Mouse (Mus musculus): ENCODE results near the gene Ric1. TPM values are rescaled to one million over a fixed set of nuclear protein-coding genes. Genes with fewer than 3 reads are reported as not detected.

The Ric1 gene
- polyA plus RNA-seq (2015; fragmentation: Illumina TruSeq; extraction: RNeasy Lipid Tissue Mini Kit (QIAGEN cat#74804); ENCODE audit: insufficient read depth, low read depth, low replicate concordance): 6.5 TPM

DNA sequence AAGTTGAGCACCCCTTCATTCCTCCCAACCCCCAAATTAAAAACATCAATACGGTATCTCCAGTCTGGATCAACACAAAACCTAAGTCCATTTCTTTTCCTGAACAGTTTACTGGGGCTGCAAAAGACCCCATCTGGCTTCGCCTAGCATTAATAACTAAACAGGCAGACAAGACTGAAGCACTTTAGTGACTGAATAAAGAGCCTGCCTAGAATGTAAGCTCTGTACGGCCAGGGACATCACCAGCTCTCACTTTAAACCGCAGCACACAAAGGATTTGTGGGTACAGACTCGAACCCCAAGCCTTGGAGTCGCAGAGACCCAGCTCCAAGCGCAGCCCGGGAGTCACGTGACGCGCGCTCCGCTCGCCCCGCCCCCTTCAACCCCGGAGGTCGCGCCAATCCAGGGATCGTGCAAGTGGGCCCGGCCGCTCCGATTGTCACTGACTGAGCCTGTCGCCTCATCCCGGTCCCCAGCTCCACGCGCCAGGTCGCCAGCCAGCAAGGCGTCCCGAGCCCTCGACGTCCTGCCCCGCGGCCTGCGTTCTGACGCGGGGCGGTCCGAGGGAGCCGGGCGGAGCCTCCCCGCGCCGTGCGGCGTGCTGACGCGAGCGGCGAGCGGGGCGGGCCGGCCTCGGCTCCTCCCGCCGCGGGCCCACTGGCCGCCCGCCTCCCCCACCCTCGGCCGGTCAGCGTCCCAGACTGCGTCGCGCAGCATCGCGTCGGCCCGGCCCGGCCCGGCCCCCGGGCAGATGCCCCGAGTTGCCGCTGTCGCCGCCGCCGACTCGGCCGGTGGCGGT, at the start of gene Ric1:
Ric1 (plus strand) TSS at position 646 of the 799 bp plus-strand sequence.

GRCm38 (mm10) chr19:29647651-29648549, 125.8 kb downstream of the Ric1 start, which contains the start of gene Ermp1:
Gene Ermp1 (minus strand): TSS chr19:29648415.

Other genes starting within 250 kb of the Ric1 start
- not detected for gene Insl6, start 196.9 kb upstream of the Ric1 start, polyA plus RNA-seq (2015; fragmentation: Illumina TruSeq; extraction: RNeasy Lipid Tissue Mini Kit (QIAGEN cat#74804); ENCODE audit: insufficient read depth, low read depth, low replicate concordance)
- not detected for gene Rln1, start 187.6 kb upstream of the Ric1 start, polyA plus RNA-seq (2015; fragmentation: Illumina TruSeq; extraction: RNeasy Lipid Tissue Mini Kit (QIAGEN cat#74804); ENCODE audit: insufficient read depth, low read depth, low replicate concordance)
- gene Plgrkt, start 154.9 kb upstream of the Ric1 start, polyA plus RNA-seq (2015; fragmentation: Illumina TruSeq; extraction: RNeasy Lipid Tissue Mini Kit (QIAGEN cat#74804); ENCODE audit: insufficient read depth, low read depth, low replicate concordance): 15.1 TPM
- 2.8 TPM for gene Cd274, start 154.8 kb upstream of the Ric1 start, polyA plus RNA-seq (2015; fragmentation: Illumina TruSeq; extraction: RNeasy Lipid Tissue Mini Kit (QIAGEN cat#74804); ENCODE audit: insufficient read depth, low read depth, low replicate concordance)
- gene Pdcd1lg2, start 111.4 kb upstream of the Ric1 start, polyA plus RNA-seq (2015; fragmentation: Illumina TruSeq; extraction: RNeasy Lipid Tissue Mini Kit (QIAGEN cat#74804); ENCODE audit: insufficient read depth, low read depth, low replicate concordance): not detected
- 2.6 TPM for gene Ermp1, start 126.1 kb downstream of the Ric1 start, polyA plus RNA-seq (2015; fragmentation: Illumina TruSeq; extraction: RNeasy Lipid Tissue Mini Kit (QIAGEN cat#74804); ENCODE audit: insufficient read depth, low read depth, low replicate concordance)
- not detected for gene Mlana, start 175.5 kb downstream of the Ric1 start, polyA plus RNA-seq (2015; fragmentation: Illumina TruSeq; extraction: RNeasy Lipid Tissue Mini Kit (QIAGEN cat#74804); ENCODE audit: insufficient read depth, low read depth, low replicate concordance)

All from pancreas, adult 10 weeks (tissue).